Mouse (Mus musculus): Measurements from ENCODE around the gene Ncor2. TPM values are rescaled to one million over a fixed set of nuclear protein-coding genes. Genes with fewer than 3 reads are reported as not detected.

The Ncor2 gene
- polyA plus RNA-seq, 1 experiment from 2014 or later: 25.1 TPM

GRCm38 (mm10) chr5:125151872-125152534 lies 27.0 kb downstream of the Ncor2 start:
- H3K27me3 ChIP-seq: no peaks in the 10 kb centered on the region
- no peaks in the 10 kb centered on the region for H3K36me3 ChIP-seq
- peak; percentile 59 for ATAC-seq (ENCODE audit: low FRiP score, low read depth)
- H3K4me1 ChIP-seq: peaks cover 95% of the 10 kb centered on the region
- WGBS: 20% methylated on average over 17 of the region's 17 CpGs
- peak overlapping the region; percentile 37 for H3K9ac ChIP-seq (replicated peaks)
- H3K27ac ChIP-seq (replicated peaks): peak overlapping the region; percentile 94
- no peak overlapping the region for H3K4me3 ChIP-seq
- H3K4me2 ChIP-seq (replicated peaks): peak overlapping the region; percentile 36
- H3K9me3 ChIP-seq: no peaks in the 10 kb centered on the region

- Histone ChIP-seq H3K9ac (replicated peaks) (peak overlapping the region; percentile 37; the same call in 1 of the 2 replicates), H3K4me2 (replicated peaks) (peak overlapping the region; percentile 36), H3K27ac (replicated peaks) (peak overlapping the region; percentile 94), H3K27me3 (no peaks in the 10 kb centered on the region), H3K4me1 (peaks cover 89% of the 10 kb centered on the region), H3K9me3 (no peaks in the 10 kb centered on the region), H3K4me3 (no peak overlapping the region), H3K36me3 (no peaks in the 10 kb centered on the region)
- peak; percentile 75 for ATAC-seq (ENCODE audit: low FRiP score, low read depth)
- 22% methylated on average over 10 of the region's 10 CpGs for WGBS
These were observed 28.0 kb downstream of the Ncor2 start for GRCm38 (mm10) chr5:125150951-125151564.

- WGBS: 79% methylated on average over 17 of the region's 17 CpGs
- Histone ChIP-seq H3K9me3 (no peaks in the 10 kb centered on the region), H3K27me3 (no peaks in the 10 kb centered on the region), H3K9ac (replicated peaks) (no peak overlapping the region), H3K27ac (replicated peaks) (peak overlapping the region; percentile 46), H3K4me1 (peaks cover 75% of the 10 kb centered on the region), H3K4me2 (replicated peaks) (no peak overlapping the region), H3K36me3 (no peaks in the 10 kb centered on the region), H3K4me3 (no peak overlapping the region)
- ATAC-seq (ENCODE audit: low FRiP score, low read depth): no peak
These were observed 29.9 kb downstream of the Ncor2 start for GRCm38 (mm10) chr5:125149142-125149541.

- no peak for ATAC-seq (ENCODE audit: low FRiP score, low read depth)
- H3K4me1 ChIP-seq: peaks cover 72% of the 10 kb centered on the region
These were observed 30.3 kb downstream of the Ncor2 start for GRCm38 (mm10) chr5:125148686-125149085.

GRCm38 (mm10) chr5:125148173-125148572 lies 30.8 kb downstream of the Ncor2 start:
- peaks cover 72% of the 10 kb centered on the region for H3K4me1 ChIP-seq
- H3K9ac ChIP-seq (replicated peaks): no peak overlapping the region
- H3K4me2 ChIP-seq (replicated peaks): no peak overlapping the region

More at GRCm38 (mm10) chr5:125148686-125149085, 30.3 kb downstream of the Ncor2 start:
- H3K27me3 ChIP-seq: no peaks in the 10 kb centered on the region
- H3K9me3 ChIP-seq: no peaks in the 10 kb centered on the region
- no peak overlapping the region for H3K4me3 ChIP-seq
- peak overlapping the region; percentile 46 for H3K27ac ChIP-seq (replicated peaks)
- H3K36me3 ChIP-seq: no peaks in the 10 kb centered on the region
- H3K4me2 ChIP-seq (replicated peaks): no peak overlapping the region
- 76% methylated on average over 5 of the region's 5 CpGs for whole genome bisulfite sequencing
- no peak overlapping the region for H3K9ac ChIP-seq (replicated peaks)

GRCm38 (mm10) chr5:125147124-125147523 lies 31.9 kb downstream of the Ncor2 start:
- 94% methylated on average over 5 of the region's 5 CpGs for WGBS
- Histone ChIP-seq H3K4me1 (peaks cover 72% of the 10 kb centered on the region), H3K27ac (replicated peaks) (no peak overlapping the region), H3K9me3 (no peaks in the 10 kb centered on the region), H3K4me2 (replicated peaks) (no peak overlapping the region), H3K4me3 (no peak overlapping the region), H3K27me3 (no peaks in the 10 kb centered on the region), H3K36me3 (no peaks in the 10 kb centered on the region), H3K9ac (replicated peaks) (no peak overlapping the region)
- no peak for ATAC-seq (ENCODE audit: low FRiP score, low read depth)

More at GRCm38 (mm10) chr5:125148173-125148572, 30.8 kb downstream of the Ncor2 start:
- WGBS: 79% methylated on average over 10 of the region's 10 CpGs
- H3K36me3 ChIP-seq: no peaks in the 10 kb centered on the region
- H3K4me3 ChIP-seq: no peak overlapping the region
- no peaks in the 10 kb centered on the region for H3K27me3 ChIP-seq
- peak overlapping the region; percentile 46; the same call in 1 of the 2 replicates for H3K27ac ChIP-seq (replicated peaks)
- H3K9me3 ChIP-seq: no peaks in the 10 kb centered on the region
- ATAC-seq (ENCODE audit: low FRiP score, low read depth): no peak

- Histone ChIP-seq H3K4me1 (peaks cover 72% of the 10 kb centered on the region), H3K9ac (replicated peaks) (no peak overlapping the region), H3K4me2 (replicated peaks) (no peak overlapping the region), H3K36me3 (no peaks in the 10 kb centered on the region), H3K27me3 (no peaks in the 10 kb centered on the region), H3K27ac (replicated peaks) (peak overlapping the region; percentile 99), H3K9me3 (no peaks in the 10 kb centered on the region), H3K4me3 (no peak overlapping the region)
- ATAC-seq (ENCODE audit: low FRiP score, low read depth): no peak
- WGBS: 85% methylated on average over 12 of the region's 12 CpGs
These were observed 35.7 kb downstream of the Ncor2 start for GRCm38 (mm10) chr5:125143114-125143872.

- 49% methylated on average over 5 of the region's 5 CpGs for WGBS
- H3K27me3 ChIP-seq: no peaks in the 10 kb centered on the region
- H3K4me2 ChIP-seq (replicated peaks): peak overlapping the region; percentile 53
- no peak overlapping the region for H3K4me3 ChIP-seq
- H3K9me3 ChIP-seq: no peaks in the 10 kb centered on the region
- no peaks in the 10 kb centered on the region for H3K36me3 ChIP-seq
- no peak for ATAC-seq (ENCODE audit: low FRiP score, low read depth)
- H3K4me1 ChIP-seq: peaks cover 73% of the 10 kb centered on the region
- H3K27ac ChIP-seq (replicated peaks): peak overlapping the region; percentile 99
- H3K9ac ChIP-seq (replicated peaks): peak overlapping the region; percentile 52; the same call in 1 of the 2 replicates
These were observed 37.1 kb downstream of the Ncor2 start for GRCm38 (mm10) chr5:125141916-125142315.

- 0% methylated on average over 7 of the region's 7 CpGs for WGBS
- no peaks in the 10 kb centered on the region for H3K36me3 ChIP-seq
- H3K27me3 ChIP-seq: no peaks in the 10 kb centered on the region
- H3K9me3 ChIP-seq: no peaks in the 10 kb centered on the region
- peak; percentile 57 for ATAC-seq (ENCODE audit: low FRiP score, low read depth)
- H3K4me1 ChIP-seq: peaks cover 76% of the 10 kb centered on the region
- H3K4me2 ChIP-seq (replicated peaks): peak overlapping the region; percentile 53
- H3K9ac ChIP-seq (replicated peaks): peak overlapping the region; percentile 52
- peak overlapping the region; percentile 99 for H3K27ac ChIP-seq (replicated peaks)
- H3K4me3 ChIP-seq: 0 out of 2 replicates have a peak overlapping the region, but pooled peaks have one; percentile 3
These were observed 37.5 kb downstream of the Ncor2 start for GRCm38 (mm10) chr5:125141525-125141880.

- H3K27ac ChIP-seq (replicated peaks): peak overlapping the region; percentile 99
- H3K36me3 ChIP-seq: no peaks in the 10 kb centered on the region
- 7% methylated on average over 27 of the region's 27 CpGs for WGBS
- no peaks in the 10 kb centered on the region for H3K27me3 ChIP-seq
- peak overlapping the region; percentile 53 for H3K4me2 ChIP-seq (replicated peaks)
- peak overlapping the region; percentile 15 for H3K4me3 ChIP-seq
- peak; percentile 88 for ATAC-seq (ENCODE audit: low FRiP score, low read depth)
- H3K9ac ChIP-seq (replicated peaks): peak overlapping the region; percentile 52
- peaks cover 80% of the 10 kb centered on the region for H3K4me1 ChIP-seq
- H3K9me3 ChIP-seq: no peaks in the 10 kb centered on the region
These were observed 38.0 kb downstream of the Ncor2 start for GRCm38 (mm10) chr5:125140832-125141524.

GRCm38 (mm10) chr5:125140151-125140699 lies 38.8 kb downstream of the Ncor2 start:
- 58% methylated on average over 19 of the region's 19 CpGs for WGBS

More at GRCm38 (mm10) chr5:125140151-125140699, 38.8 kb downstream of the Ncor2 start:
- H3K36me3 ChIP-seq: no peaks in the 10 kb centered on the region
- peak; percentile 24; the same call in 1 of the 2 replicates for ATAC-seq (ENCODE audit: low FRiP score, low read depth)
- peaks cover 80% of the 10 kb centered on the region for H3K4me1 ChIP-seq
- peak overlapping the region; percentile 53 for H3K4me2 ChIP-seq (replicated peaks)
- peak overlapping the region; percentile 52 for H3K9ac ChIP-seq (replicated peaks)
- H3K4me3 ChIP-seq: peak overlapping the region; percentile 15
- H3K9me3 ChIP-seq: no peaks in the 10 kb centered on the region
- no peaks in the 10 kb centered on the region for H3K27me3 ChIP-seq
- H3K27ac ChIP-seq (replicated peaks): peak overlapping the region; percentile 99
